Mouse (Mus musculus): Measurements from ENCODE around the gene Gm49325.
"Not testable (repeated sequence)": the region's sequence is repeated elsewhere in the genome, so short reads cannot be mapped to it uniquely, and the experiment has no call there.

Gene Gm49325

DNA sequence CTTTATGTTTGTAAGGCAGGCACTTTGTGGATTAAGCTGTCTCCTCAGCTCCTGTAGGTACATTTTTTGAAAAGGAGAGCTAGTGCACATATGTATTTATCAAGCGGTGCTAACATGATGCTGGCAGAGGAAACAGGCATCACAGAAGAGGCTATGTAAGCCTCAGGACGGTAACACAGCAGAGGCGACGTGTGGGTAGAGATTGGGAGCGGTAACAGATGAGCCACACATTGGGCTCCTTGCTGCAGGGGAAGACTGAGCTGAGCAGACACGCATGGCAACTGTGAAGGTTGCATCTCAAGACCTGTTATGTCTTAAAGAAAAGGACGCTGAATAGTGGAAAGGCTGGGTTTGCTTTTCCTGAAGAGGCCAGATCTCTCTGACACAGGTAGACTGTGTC lies 77.0 kb downstream of the Gm49325 start:
- DNase-seq (ENCODE audit: low spot score) = no peak

DNA sequence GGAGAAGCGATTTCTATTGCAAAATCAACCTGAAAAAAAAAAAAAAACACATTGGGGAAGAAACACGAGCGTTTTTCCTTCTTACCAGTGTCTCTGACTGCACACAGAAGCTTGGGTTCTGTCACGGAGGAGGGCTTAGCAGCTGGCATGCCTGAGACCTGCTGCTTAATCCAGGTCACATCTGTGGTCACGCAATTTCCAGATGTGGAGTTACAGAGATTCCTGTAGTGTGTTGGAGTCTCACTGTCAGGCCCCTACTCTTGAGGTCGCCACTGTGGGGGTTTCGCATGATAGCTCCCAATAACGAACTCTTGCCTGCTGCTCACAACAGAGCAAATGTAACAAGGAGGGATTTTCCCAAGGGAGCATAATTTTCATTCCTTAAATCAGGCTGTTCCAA lies 78.2 kb downstream of the Gm49325 start:
- no peak for DNase-seq (ENCODE audit: low spot score)

DNA sequence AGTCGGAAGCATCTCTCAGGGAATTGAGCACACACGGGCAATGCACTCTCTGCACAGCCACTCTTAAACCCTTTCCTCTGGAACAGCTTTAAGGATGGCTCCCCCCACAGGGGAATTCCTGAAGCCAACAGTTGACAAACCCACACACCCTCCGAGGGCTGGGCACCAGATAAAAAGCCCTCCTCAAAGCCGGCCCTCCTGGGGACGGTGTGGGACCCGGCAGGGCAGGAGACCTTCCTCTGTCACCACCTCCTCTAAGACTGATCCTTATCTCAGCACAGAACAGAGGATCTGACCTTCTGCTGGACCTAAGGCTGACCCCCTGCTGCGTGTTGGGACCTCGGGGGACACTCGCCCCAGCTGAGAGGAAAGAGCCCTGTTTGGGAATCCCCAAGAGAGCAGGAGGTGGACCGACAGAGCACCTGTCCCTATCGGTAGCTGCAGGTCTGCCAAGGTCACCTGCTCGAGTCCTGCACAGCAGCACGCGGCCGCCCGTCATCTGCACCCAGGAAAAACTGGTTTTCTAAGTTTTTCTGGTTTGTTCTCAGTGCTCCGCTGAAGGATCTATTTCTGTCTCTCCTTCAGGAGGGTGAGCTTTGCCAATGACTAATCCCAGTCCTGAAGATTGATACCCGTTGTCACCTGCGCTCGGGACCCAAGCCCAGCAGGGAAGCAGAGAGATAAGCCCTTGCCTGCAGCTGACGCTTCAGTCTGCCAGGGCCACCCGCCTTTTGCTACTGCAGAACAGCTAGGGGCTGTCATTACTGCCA lies 80.1 kb downstream of the Gm49325 start, which contains the start of gene Tspear:
Gene Tspear (plus strand): TSS at position 675 of the 770 bp plus-strand sequence.
- DNase-seq (ENCODE audit: low spot score) = peak; percentile 70

DNA sequence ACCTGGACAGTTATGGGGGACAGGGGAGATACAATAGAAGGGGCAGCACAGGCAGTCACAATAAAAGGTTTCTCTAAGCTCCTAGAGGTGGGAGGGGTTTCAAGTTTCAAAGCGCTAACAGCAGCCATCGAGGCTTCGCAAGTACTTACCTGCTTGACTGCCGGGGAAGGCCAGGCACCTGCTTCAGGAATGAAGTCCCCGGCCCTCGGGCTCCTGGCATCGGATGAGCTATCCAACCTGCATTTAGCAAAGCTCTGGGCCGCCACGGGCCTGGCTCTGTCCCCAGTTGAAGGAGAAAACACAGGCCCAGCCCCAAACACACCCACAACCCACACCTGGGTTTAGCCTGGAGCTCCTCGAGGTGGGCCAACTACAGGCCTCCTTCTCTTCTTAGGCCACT lies 81.0 kb downstream of the Gm49325 start:
- DNase-seq (ENCODE audit: low spot score) = no peak

DNA sequence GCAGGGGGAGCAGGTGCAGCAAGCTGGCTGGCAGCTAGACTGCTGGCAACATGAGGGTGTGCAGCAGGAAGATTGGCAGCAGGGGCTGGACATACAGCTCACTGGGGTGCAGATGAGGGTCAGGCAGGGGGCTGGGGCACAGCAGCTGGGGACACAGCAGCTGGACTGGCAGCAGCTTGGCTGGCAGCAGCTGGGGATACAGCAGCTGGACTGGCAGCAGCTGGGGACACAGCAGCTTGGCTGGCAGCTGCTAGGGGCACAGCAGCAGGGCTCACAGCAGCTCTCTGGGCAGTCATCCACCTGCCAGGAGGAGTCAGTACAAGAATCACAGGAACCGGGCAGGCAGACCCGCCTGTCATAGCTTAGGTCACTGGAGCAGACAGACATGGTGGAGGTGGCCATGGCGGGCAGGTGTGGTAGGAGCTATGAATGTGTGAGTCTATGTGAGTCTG lies 84.4 kb downstream of the Gm49325 start, which contains the start of gene Gm19402:
Gene Gm19402 (minus strand): TSS at position 402 of the 452 bp plus-strand sequence.
- DNase-seq (ENCODE audit: low spot score) = not testable (repeated sequence)
